Mouse (Mus musculus): ENCODE data around the gene Rangrf.

- TF ChIP-seq CTCF (IDR thresholded peaks at IDR 0.05; ENCODE audit: low read depth) (no peak), EP300 (IDR thresholded peaks at IDR 0.05; ENCODE audit: low read depth) (no peak)
Measured at GRCm38 (mm10) chr11:68947542-68947993, 27.4 kb downstream of the Rangrf start.
